Mouse (Mus musculus) thymus, adult 18-20 months (tissue): ENCODE measurements around the gene Erv3.
"Not testable (repeated sequence)": the region's sequence is repeated elsewhere in the genome, so short reads cannot be mapped to it uniquely, and the experiment has no call there.

Experiments
- DNase-seq, 2 experiments: peaks; one replicate each; pipeline ENCODE4 v3.0.0; 2022; ENCODE audit warnings: mixed read lengths in 2 of 2

The Erv3 gene

DNA sequence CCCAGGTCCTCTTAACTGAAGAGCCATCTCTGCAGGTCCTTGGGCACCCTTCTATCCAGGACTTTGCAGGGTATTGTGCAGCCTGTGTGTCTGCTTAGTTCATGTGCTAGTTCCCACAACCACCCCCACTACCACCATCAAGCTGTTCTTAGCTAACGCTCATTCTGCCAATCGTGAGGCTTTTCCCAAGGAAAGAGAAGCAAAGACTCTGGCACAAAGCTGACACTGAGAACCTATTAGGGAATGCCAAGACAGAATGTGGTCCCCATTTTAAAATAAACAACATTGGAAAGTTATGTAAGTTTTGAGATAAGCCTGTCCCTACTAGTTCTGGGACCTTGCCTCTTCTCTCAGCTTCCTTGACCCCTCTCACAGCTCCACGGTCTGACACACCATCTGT is 3.9 kb upstream of the Erv3 start:
- DNase-seq: no peak

DNA sequence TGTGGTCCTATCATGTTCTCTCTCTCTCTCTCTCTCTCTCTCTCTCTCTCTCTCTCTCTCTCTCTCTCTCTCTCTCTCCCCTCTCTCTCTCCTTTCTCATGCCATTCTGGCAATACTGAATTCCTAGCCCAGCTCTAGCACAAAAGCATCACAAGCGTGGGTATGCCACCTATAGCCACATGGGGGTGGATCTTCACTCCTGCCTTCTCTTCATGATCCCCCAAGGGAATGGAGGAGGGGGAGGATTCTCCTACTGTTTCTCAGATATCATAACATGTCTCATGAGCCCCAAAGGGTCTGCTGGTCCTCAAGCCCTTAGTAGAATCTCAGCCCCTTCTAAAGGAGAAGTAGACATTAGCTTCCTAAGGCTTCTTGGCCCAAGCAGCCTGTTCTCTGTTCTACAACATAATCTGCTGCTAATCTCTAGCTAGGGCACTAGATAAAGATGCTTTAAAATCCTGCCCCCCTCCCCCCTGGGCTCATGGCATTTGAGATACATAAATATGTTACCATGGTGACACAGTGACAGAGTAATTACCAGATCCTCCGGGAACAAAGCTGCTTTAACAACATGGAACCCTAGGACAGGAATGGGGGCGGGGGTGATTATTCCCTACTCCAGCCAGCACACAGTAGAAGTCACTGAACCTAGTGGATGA is 3.2 kb upstream of the Erv3 start:
- DNase-seq: no peak

DNA sequence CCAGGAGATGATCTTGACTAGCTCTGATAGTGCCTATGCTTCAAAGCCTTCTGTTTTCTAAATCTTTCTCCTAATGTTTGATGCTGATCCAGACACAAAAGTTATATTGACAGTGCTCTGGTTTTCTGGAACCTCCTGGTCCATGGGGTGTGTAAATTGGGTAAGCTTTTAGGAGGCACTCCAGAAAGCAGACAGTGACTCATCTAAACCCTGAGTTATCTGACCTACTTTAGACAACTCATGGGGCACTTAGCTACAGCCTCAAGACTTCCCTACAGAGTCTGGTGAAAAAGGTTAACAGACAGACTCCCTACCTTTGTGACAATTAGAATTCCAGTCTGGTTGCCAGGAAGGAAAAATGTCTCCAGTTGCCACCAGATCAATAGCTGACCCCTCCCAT is 1.7 kb downstream of the Erv3 start:
- no peak for DNase-seq

DNA sequence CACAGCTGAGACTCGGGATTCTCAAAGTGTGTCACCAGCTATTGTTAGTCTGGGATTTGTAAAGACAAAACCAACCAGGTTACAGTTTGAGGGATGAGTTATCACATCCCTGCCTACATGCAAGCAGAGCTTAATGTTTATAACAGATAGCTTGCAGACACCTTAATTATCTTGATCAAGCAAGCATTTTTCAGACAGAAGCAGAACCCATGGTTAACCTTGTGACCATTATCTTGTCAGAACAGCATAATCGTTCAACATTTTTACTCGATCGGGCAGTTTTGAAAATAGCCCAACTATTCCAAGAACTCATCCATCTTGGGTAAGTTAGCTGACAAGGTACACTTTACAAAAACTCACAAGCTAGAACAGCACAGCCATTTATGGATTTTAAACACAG is 5.8 kb downstream of the Erv3 start:
- no peak for DNase-seq

DNA sequence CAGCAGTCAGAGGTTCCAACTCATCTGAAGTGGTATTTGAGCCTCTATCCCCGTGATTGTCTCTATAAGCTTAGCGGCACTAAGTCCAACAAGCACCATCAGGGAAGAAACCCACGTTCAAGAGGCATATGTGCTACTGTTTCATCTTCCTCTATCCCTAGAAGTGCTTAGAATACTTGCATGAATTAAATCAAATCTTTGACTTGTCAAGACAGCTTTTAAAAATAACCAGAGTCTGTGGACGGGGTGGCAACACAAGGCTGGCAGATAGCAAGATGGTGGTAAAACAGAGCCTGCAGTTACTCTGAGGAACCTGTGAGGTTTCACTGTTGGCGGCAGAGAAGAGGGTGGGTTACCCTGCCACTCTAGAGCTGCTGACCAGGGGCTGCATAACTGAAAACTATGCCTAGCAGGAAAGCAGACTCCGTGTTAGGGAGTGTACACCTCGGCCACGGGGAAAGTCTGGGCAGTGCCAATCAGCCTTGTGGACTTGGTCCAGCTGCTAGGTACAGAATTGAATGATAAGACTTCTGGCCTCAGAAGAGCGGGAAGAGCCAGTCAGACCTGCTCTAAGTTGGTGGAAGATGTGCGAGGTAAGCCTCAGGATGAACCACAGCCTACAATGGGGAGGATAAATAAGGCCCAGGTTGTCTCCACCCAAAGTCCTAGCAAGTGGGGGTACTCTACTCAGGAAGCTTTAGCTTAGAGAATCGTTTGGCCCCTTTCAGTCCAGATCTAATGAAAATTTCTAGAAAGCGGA is 8.0 kb downstream of the Erv3 start:
- no peak for DNase-seq

DNA sequence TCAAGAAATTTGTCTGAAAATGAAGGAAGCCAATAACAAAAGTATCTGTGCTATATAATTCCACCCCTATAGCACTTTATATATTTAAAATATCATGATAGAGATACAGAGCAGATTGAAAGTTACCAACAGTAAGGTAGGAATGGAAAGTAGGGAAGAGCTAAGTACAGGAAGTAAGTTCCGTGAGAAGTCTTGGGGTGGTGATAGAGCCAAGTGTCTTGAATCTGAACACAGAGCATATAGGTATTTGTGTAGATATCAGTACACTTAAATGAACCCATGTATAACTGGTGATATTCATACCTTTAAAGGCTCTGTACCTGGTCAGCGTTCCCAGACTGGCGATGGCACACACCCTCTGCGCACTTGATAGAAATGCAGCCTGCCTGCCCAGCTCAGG is 9.5 kb downstream of the Erv3 start:
- DNase-seq: no peak

DNA sequence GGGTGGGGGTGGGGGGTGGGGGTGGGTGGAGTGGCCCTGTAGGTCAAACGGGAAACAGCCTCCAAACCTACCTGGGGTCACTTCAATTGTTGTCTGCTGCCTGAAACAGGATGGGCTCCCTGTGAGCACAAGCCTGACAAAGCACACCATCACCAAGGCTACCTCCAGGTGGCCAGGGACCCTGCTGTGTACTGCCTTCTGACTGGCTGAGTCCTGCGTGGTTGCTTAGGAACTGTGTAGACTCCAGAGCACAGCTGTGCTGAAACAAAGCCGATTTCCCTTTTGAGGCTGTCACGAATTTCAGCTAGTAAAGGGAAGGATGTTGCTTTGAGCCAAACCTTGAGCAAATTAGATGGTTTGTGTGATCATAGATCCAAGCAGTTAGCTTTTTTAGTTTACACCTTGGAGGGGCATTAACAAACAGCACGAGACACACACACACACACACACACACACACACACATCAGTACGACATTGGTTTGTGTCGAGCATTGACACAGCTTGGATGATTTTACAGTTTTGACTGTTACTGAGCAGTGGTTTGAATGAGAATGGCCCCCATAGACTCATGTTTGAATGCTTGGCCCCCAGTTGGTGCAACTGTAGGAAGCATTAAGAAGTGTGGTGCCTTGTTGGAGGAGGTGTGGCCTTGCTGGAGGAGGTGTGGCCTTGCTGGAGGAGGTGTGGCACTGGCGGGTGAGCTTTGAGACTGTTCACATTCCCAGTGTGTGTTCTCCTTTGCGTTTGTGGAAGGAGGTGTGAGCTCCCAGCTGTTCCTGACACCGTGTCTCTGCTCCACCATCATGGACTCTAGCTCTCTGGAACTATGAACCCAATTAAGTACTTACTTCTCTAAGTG is 11.8 kb downstream of the Erv3 start:
- DNase-seq: peak; percentile 26 to 61

DNA sequence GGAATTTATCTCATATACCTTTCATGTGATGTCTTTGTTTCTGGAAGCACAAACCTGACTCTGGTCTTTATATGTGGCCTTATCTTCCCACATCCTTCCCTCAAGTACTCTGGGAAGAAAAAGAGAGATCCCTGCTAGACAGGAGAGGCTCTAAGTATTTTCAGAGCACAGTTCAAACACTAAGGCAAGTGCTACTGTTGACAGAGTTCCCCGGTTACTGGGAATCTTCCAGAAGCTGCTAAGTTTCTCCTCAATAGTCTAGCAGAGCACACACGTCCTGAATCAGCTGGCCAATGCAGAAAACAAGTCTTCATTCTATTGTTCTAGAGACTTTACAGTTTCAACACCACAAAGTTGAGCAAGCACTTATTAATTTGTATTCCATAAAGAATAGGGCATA is 12.7 kb downstream of the Erv3 start:
- DNase-seq: no peak

DNA sequence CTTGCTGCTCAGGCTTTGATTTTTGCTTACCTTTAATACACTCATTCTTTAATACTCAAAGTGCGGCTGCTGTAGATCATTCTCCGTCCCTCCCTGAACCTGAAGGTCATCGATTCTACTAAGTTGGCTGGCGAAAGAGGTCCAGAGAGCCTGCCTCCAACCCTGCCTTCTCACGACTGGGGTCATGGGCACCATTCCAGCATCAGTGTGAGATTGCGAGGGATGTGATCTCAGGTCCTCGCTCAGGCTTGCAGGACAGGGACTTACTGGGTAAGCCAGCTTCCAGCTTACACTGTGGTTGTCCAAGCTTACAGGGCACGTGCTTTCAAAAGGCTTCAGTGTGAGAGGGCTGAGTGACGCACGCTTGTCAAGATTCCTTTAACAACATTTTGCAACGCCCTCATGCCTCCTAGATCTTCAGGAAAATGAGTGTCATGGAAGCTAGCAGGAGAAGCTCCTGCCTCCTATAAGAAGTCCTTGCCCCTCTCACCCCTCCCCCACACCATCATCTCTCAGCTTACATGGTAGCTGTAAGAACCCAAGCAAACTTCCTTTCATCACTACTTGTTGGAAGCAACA is 13.3 kb downstream of the Erv3 start:
- no peak for DNase-seq

DNA sequence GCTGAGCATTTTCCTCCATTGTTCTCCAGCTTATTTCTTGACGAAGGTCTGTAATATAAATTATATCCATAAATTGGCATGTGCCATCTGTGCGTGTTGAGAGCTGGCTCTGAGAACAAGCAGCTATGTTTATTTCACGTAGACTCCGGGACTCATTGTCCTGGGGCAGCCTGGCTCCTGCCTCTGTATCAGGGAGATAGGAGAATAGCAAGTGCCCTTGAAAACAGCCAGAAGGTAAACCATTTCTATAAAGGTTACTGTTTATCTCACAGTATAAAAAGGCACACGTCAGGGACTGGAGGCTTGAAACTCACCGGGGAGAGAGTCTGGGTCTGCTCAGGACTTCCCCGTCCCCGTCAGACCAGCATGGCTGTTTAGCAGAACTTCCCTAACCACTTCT is 13.9 kb downstream of the Erv3 start:
- no peak for DNase-seq

DNA sequence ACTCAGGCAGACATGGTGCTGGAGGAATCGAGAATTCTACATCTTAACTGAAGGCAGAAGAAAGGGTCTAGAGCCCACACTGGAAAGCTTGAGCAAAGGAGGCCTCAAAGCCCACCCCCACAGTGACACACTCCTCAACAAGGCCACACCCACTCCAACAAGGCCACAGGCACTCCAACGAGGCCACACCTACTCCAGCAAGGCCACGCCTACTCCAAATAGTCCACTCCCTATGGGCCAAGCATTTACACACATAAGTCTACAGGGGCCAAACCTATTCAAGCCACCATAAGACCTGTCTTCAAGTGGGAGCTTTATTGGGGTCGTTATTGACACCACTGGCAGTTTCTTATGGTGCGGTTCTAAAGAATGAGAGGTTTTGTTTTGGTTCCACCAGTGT is 17.0 kb downstream of the Erv3 start:
- DNase-seq: no peak

DNA sequence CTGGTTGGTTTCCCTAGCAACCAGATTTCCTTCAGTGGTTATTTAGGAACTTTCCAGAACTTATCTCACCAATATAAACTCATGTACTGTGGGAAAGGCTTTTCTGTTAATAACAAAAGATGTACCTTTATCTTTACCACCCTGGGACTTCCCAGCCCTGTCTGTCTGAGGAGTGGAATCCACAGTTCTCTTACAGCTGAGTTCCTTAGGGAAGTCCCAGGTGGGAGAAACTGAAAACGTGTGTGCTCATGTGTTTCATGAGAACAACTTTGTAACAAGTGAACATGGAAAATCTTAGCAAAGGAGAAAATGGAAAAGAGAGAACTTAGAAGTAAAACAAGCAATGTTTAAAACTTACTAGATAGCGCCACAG is 18.2 kb downstream of the Erv3 start:
- no peak for DNase-seq

DNA sequence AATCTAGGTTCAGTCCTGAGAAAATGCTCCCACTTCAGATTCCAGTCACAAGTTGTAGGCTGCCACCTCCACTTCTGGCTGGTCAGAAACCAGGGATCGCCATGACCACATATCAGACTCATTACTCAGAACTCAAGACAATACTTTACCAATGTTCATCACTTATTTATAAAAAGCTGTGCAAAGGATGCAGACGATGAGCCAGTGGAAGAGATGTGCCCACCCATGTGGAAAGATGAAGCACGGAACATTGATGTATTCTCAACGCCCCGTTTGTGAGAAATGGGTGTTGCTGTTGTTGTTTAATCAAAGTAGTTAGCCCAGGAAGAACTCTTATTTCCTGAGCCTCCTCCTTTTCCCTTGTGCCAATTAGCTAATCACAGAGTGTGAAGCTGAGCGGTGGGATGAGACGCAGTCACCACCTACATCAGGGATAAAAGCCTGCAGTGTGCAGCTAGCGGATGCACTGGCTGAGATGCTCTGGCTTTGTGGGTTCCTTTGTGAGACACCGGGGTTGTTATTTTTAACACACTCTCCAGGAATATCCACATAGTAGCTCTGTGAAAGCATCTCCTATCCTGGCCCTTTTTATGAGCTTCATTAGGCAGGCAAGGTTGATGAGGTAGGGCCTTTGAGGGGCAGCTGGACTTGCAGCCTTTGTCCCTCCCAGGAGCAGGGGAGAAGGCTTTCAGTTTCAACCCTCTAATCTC is 18.8 kb downstream of the Erv3 start:
- no peak for DNase-seq

DNA sequence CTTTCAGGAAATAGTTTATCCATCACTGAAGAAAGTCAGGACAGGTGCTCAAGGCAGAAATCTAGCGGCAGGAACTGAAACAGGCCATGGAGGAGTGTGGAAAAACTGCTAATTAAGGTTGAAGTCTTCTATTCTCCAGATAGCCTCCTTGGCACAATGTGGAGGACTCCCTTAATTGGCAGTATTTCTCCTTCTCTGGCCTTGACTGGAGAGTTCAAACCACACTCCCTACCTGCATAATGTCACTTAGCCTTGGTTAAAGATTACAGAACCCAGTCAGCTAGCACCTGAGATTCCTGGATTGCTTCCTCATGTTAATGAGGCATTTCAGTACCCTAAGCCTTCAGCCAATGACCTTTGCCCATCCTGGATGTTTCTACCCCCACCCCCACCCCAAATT is 25.3 kb downstream of the Erv3 start:
- DNase-seq: no peak

DNA sequence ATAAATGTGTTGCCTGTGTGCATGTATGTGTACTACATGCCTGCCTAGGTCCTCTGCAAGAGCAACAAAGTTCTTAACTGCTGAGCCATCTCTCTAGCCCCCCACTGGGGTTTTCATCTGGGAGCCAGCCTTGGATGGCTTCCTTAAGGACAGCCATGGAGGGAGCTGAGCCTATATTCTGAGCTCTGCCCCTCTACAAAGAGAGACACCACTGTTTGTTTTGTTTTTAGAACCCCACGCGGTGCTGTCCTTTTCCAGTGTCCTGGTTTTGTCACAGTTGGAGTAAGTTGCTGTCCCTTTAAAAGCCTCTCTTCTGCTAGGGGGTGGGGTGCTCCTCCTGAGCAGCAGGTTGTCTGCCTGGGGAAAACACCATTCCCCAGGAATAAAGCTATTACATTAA is 27.7 kb downstream of the Erv3 start:
- no peak for DNase-seq

DNA sequence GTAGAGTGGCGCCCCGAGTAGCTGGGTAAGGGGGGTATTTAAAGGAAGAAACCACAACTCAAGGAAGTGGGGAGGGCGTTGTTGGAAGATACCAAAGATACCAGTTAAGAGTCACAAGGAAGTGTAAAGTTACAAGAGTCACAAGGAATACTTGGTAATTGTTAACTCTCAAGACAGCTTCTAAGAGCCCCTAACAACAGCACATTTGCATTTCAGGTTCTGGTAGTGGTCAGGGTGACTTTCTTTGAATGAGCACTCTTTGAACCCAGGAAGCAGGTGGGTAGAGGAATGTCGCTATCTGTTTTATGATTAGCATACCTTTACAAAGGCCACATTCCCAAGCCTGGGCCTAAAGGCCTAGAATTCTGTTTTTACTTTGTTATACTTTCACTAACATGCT is 28.6 kb downstream of the Erv3 start:
- not testable (repeated sequence) for DNase-seq

DNA sequence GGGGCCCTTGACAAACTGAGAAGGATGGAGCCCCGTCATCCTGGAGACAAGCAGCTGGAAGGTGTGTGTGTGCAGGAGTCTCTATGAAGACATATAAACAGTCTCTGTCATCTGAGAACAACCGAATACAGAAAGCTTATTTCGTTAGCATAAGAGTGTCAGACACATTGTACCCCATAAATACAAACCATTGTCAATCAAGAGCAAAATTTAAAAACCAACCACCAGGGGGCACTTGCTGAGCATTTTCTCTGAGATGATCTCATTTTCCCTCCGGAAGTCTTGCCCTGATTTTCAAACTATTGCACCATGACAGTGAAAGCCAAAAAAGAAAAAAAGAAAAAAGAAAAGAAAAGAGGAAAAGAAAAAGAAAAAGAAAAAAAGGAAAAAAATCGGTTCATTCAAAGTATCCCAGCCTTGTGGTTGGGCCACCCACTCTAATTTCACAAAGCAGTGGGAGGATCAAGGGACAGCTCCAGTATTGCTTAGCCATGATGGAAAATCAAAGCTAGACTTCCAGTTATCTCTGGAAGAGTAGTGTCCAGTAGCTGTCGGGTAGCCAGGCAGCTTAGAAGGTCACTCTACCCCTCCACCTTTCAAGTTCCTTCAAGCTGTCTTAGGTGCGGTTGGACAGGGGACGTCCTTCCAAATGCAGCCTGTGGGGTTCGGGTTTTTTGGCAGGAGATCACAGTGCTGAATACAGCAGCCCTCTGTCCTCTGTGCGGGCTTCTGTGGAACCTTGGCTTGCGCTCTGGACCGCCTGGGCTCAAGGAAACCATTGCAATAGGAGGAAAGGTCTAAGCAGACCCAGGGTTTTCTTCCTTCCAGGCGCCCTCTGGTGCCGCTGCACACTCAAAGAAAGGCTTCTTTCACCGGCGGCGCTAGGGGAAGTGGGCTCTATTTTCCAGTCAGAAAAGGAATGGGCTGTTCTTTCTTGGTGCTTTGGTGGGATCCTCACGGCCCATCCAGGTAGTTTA is 31.3 kb downstream of the Erv3 start:
- DNase-seq: no peak

DNA sequence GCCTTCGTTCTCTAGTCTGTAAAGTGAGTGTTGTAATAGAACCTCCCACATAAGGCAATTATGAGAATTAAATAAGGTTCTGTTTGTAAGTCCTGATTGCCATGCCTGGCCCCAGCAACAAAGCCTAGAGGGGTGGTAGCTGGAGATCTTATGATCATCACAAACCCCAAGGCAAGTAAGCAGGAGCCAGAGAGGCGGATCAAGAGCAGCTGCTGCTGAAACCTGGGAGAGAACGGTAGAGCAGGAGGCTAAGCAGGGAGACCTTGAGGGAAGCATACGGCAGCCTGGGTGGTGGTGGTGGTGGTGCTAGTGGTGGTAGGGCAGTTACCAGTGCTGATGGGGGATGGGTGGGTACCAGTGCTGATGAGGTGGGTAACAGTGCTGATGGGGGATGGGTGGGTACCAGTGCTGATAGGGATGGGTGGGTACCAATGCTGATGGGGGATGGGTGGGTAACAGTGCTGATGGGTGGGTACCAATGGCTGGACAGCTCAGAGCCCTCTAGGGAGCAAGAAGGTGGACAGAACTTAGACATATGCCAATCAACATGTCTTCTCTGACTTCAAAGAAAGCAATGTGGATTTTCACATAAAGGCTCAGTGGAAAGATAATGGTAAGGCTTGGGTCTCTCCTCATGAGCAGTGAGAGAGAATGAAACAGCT is 32.4 kb downstream of the Erv3 start:
- DNase-seq: no peak

DNA sequence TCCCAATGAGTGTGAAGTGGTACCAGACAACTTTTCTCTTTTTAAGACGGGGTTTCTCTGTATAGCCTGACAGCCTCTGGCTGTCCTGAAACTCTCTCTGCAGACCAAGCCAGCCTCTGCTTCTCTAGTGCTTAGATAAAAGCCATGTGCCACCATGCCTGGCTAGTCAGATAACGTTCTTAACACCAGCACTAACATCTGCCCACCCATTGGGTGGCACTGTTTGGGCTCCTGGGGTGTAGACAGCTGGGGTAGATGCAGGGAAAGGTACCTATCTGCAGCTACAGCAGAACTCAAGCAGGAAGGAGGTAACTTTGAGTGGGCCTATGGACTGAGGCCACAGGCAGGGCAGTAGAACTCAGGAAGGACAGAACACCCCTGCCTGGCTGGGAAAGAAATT is 34.0 kb downstream of the Erv3 start:
- DNase-seq: no peak

DNA sequence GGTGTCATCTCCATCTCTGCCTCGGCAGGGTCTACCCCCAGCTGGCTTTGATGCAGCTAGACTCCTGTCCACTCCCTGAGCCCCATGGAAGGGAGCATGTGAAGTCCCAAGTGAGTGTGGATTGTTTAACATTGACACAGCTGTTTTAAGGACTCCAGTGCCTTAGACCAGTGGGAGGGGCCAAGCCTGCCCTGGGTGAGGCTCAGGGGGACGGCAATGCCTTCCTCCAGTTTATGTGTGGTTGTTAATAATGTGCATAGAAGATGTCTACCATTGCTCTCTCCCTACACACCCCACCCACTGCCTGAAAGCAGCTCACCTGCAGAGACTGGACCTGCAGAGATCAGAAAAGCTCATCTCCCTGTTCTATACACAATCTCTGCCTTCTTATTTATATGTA is 35.6 kb downstream of the Erv3 start:
- no peak for DNase-seq

DNA sequence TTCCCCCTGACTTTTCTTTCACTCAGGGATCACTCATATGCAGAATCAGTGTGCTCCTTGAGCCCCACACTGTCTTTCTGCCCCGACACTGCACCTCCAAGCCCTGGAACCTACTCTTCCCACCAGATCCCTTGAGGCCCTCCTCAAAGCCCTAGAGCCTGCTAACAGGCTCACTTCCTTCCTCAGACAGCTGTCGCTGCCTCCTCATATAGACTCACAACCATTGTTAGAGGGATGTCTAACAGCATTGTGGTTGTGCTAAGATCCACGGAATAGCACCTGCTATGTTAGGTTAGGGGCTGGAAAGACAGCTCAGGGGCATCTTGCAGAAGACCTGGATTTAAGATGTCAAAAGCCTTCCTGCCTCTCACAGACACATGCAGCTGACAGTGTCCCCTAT is 37.1 kb downstream of the Erv3 start:
- DNase-seq: no peak
